Mouse (Mus musculus) T-helper 17 cell (primary cell): ENCODE results near the gene Pfkm.

ENCODE experiments used
- in situ Hi-C, 2 experiments: fragments of 300-600 bp; cut with MboI, MseI; formaldehyde crosslinking; loops; 1 replicate in 1 of 2; 2 replicates in 1 of 2; pipeline ENCODE4 v1.15.1; 2025; ENCODE audit warnings: high pct_unique_total_duplicates in 2 of 2

Pfkm gene

GRCm38 (mm10) chr15:98166963-98167644, 74.7 kb downstream of the Pfkm start, which contains the start of gene Ccdc184:
Gene Ccdc184 (plus strand): TSS chr15:98167158.
- in situ Hi-C loops = loop anchor here in 1 of 2 experiments (5.0 kb wide), 1 partner anchor 200 kb away; no protein-coding TSS in a partner anchor

- in situ Hi-C loops = loop anchor here in 1 of 2 experiments (5.0 kb wide), 1 partner anchor 201 kb away; no protein-coding TSS in a partner anchor
Observed at GRCm38 (mm10) chr15:98167645-98168621, 75.5 kb downstream of the Pfkm start.

GRCm38 (mm10) chr15:98168622-98169004, 76.2 kb downstream of the Pfkm start:
- in situ Hi-C loops = loop anchor here in 1 of 2 experiments (5.0 kb wide), 1 partner anchor 201 kb away; no protein-coding TSS in a partner anchor

- in situ Hi-C loops = no loop called here
Observed at GRCm38 (mm10) chr15:98170365-98170764, 78.0 kb downstream of the Pfkm start.

- in situ Hi-C loops = no loop called here
Observed at GRCm38 (mm10) chr15:98170917-98171316, 78.5 kb downstream of the Pfkm start.

- in situ Hi-C loops = no loop called here
Observed at GRCm38 (mm10) chr15:98172113-98172512, 79.7 kb downstream of the Pfkm start.

- in situ Hi-C loops = no loop called here
Observed at GRCm38 (mm10) chr15:98173821-98174220, 81.4 kb downstream of the Pfkm start.

- in situ Hi-C loops = no loop called here
Observed at GRCm38 (mm10) chr15:98177320-98177719, 84.9 kb downstream of the Pfkm start.

- in situ Hi-C loops = no loop called here
Observed at GRCm38 (mm10) chr15:98180567-98181131, 88.3 kb downstream of the Pfkm start.

- in situ Hi-C loops = no loop called here
Observed at GRCm38 (mm10) chr15:98181132-98181711, 88.8 kb downstream of the Pfkm start.
